ENCODE assay signal across 11 mouse cellular contexts in genomic region chr2:27874596-27874995, GRCm38 (mm10).
"Had no signal": no experiment of that assay in that cellular context is flagged by ENCODE, and none has a peak within 500 bp of the region (broad histone marks: within the 10 kb centered on the region; RNA-seq: fewer than 3 reads in every experiment).

No protein-coding gene starts in this region.

- H3K4me2 ChIP-seq: kidney, embryonic 15.5 days; limb, embryonic 12.5 days; liver, embryonic 13.5 days; midbrain, embryonic 12.5 days had no signal

- H3K27me3 ChIP-seq: kidney, embryonic 15.5 days; limb, embryonic 12.5 days; liver, embryonic 13.5 days had no signal

- H3K4me3 ChIP-seq: kidney, embryonic 15.5 days; limb, embryonic 12.5 days; liver, embryonic 13.5 days; midbrain, embryonic 12.5 days had no signal

- H3K9me3 ChIP-seq: kidney, embryonic 15.5 days; limb, embryonic 12.5 days; liver, embryonic 13.5 days; midbrain, embryonic 12.5 days had no signal

- H3K36me3 ChIP-seq: kidney, embryonic 15.5 days; limb, embryonic 12.5 days; liver, embryonic 13.5 days; midbrain, embryonic 12.5 days had no signal

- H3K4me1 ChIP-seq: midbrain, embryonic 12.5 days had no signal

- ATAC-seq: liver, postnatal 0 days; midbrain, embryonic 16.5 days had no signal

- DNase-seq: kidney, adult 2 months; kidney, postnatal 25 days; liver; liver, embryonic 13.5 days; liver, postnatal 0 days; right cerebral cortex, postnatal 14 days; thymus, postnatal 36 days had no signal

- H3K9ac ChIP-seq: kidney, embryonic 15.5 days; limb, embryonic 12.5 days; liver, embryonic 13.5 days; liver, postnatal 0 days; midbrain, embryonic 12.5 days had no signal

- H3K27ac ChIP-seq: kidney, embryonic 15.5 days; limb, embryonic 12.5 days; liver, embryonic 13.5 days; midbrain, embryonic 12.5 days had no signal
